Mouse (Mus musculus): Measurements from ENCODE around the gene Inca1.

DNA sequence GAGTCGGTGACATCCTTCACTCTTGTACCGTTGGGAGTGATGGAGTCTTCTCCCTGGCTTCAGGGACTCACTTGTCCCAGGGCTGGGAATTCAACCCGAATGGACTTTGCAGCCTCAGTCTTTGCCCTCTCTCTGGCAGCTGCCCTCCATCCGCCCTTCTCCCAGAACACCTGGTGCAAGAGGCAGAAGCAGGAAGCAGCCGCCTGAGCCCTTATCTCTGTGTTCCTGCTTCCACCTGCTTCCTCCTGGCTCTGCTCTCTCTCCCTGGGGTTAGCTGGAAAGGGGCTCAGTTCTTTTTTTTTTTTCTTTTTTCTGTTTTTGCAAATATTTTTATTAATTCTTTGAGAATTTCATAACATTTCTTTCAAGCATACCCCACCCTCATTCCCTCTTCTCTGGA is 37.8 kb upstream of the Inca1 start:
- no peak for TF ChIP-seq EP300 (IDR thresholded peaks at IDR 0.05; ENCODE audit: low read depth)
- no peak for TF ChIP-seq CTCF (IDR thresholded peaks at IDR 0.05; ENCODE audit: low read depth)
